Mouse (Mus musculus) erythroid progenitor cell, adult 5-6 weeks (primary cell): ENCODE measurements around the gene Myo1e. TPM values are rescaled to one million over a fixed set of nuclear protein-coding genes. Genes with fewer than 3 reads are reported as not detected.

Experiments used
- ATAC-seq: replicated peaks from 2 replicates; pipeline ENCODE4 v1.8.0; 2016; ENCODE audit warnings: moderate number of reproducible peaks, mild to moderate bottlenecking, moderate TSS enrichment, inconsistent platforms; ENCODE audit not compliant: poor library complexity, low FRiP score, severe bottlenecking
- total RNA-seq, 2 experiments: library from RNA; stranded (forward) in 1 of 2; stranded (reverse) in 1 of 2; fragments of 150-400 nt in 1 of 2; fragments of 186-747, 209-891 nt in 1 of 2; gene quantifications; 2 replicates each; pipeline versions ENCODE4 v1.2.3 to v1.2.4; 2015 to 2017; ENCODE audit warnings: low replicate concordance in 2 of 2

Gene Myo1e
- total RNA-seq, 2 experiments from 2014 or later: 1.5 to 2.1 TPM

- no peak for ATAC-seq
Observed at GRCm38 (mm10) chr9:70274476-70274875, 67.3 kb downstream of the Myo1e start.

DNA sequence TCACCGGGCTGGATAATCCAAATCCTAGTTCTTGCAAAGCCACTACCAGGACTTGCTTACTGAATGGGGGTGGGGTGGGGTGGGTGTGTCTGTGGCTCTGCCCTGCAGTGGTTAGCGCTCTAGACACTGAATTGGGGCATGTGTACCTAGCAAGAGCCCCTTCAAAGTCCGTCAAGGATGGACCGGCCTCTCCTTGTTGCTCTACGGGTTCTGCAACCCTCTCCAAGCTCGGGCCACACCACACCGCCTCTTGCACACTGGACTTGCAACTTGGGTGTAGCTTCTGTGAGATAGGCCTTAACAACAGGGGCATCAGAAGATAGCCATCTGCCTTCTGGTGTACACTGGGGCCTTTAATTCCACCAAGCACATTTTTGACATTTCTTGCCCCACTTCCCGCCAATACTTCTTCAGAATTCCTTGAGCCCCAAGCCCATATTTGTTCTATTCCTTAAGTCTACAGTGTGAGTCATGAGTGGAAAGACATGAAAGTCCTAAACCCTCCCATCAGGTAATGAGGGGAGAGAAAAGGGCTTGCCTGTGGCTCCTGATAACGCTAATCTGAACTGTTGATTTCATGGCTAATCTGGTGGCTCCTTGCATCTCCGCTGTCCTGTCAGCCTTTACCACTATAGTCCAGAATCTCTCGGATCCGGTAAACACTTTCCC lies 67.9 kb downstream of the Myo1e start:
- ATAC-seq: no peak

GRCm38 (mm10) chr9:70277076-70277475 lies 69.9 kb downstream of the Myo1e start:
- no peak for ATAC-seq

GRCm38 (mm10) chr9:70277529-70277982 lies 70.4 kb downstream of the Myo1e start:
- no peak for ATAC-seq

- no peak for ATAC-seq
Observed at GRCm38 (mm10) chr9:70281407-70281806, 74.3 kb downstream of the Myo1e start.

DNA sequence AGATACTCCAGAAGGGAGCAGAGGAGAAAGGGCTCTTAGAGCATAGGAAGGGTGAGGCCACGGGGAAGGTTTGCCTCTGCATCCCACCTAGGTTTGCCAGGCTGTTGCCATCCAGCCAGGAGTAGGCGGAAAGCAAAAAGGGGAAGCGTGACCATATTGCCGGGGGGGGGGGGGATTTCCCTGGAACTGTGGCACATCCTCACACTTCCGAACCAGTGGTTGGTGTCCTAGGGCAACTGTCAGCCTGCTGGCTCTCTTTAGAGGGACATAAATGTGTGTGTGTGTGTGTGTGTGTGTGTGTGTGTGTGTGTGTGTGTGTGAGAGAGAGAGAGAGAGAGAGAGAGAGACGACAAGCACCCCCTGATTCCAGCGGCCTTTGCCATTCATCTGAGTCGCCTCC lies 75.0 kb downstream of the Myo1e start:
- ATAC-seq: no peak

GRCm38 (mm10) chr9:70283151-70283550 lies 76.0 kb downstream of the Myo1e start:
- no peak for ATAC-seq

DNA sequence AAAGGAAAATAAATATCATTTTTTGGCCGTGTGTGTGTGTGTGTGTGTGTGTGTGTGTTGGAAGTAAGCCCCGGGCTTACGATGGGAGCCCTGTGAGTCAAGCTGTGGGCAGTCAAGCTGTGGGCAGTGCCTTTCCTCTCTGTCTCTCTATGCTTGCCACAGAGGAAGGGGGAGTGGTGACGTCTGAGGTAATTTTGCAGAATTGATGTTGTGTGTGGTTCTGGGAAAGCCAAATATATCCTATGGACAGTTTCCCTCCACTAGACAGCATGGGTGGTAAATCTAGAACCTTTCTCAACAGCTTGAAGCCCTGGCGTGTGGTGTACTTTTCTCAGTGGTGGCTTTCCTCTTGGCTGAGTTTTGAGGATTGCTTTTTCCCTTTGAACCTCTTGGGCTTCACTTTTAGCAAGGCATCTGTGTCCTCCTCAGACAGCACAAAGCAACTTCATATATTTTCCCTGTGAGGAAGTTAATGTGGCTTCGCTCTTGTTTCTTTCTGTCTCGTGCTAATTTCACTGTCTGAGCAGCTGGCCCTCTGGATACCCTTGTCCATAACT lies 77.5 kb downstream of the Myo1e start:
- no peak for ATAC-seq

DNA sequence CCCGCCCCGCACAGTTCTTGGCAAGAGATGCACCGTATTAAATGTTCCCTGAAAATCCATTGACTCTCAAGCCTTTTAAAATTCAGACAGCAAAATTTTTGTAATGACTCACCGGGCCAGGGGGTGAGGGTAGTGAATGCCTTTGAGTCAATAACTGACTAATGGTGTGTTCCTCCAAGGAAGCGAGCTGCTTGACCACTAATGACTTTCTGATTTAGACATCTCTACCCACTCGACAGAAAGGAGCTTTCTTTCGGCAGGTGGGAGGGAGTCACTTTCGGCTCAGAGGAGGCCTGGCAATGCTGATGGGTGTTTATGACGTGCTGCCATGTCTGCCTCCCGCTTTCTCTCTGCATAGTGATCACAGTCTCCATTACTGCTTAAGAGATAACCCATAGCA lies 83.6 kb downstream of the Myo1e start:
- ATAC-seq: no peak

DNA sequence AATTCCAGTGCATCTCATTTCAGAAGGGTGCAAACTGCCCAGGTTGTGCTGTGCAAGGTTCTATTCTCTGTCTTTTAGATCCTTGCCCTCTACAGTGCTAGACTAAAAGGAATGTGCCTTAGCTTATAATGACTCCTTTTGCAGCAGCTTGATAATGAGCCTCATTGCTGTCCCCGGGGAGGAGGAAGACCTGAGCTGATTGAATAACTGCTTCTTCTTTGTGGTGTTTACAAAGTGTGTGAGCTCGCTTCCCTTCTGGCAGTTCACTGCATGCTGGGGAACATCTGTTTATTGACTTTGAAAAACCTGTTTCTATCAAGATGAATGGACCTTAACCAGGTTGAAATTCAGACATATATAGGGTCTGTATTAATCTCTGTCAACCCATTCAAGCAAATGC lies 89.8 kb downstream of the Myo1e start:
- no peak for ATAC-seq

DNA sequence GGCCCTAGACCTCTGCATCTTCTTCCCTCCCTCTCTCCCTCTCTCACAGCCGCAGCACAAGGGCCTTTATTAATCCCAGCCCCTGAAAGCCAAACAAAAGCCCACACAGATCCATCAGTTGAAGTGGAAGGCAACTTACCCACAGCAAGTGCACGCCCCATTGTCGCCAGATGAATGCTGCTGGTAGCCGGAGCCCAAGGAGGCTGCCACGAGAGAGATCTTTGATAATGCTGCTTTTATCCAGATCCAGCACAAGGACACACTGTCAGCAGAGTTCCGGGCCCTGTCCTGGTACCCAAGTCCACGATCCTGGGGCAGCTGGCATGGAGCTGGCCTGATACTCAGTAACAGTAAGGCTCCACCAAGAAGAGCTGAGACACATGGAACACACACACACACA lies 91.1 kb downstream of the Myo1e start:
- no peak for ATAC-seq

DNA sequence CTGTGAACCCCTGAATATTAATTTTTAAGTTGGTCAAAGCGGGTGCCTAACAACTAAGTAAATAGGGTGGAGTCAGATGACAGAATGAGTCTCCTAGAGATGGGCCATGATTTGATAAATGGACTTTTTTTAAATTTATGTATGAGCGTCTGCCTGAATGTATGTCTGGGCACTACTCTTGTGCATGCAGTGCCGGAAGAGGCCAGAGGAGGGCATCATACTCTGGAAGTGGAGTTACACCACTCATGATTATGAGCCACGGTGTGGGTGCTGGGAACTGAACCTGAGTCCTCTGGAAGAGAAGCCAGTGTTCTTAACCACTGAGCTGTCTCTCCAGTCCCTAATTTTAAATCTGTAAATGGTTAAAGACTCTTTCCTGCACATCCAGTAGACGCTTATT lies 93.6 kb downstream of the Myo1e start:
- no peak for ATAC-seq

DNA sequence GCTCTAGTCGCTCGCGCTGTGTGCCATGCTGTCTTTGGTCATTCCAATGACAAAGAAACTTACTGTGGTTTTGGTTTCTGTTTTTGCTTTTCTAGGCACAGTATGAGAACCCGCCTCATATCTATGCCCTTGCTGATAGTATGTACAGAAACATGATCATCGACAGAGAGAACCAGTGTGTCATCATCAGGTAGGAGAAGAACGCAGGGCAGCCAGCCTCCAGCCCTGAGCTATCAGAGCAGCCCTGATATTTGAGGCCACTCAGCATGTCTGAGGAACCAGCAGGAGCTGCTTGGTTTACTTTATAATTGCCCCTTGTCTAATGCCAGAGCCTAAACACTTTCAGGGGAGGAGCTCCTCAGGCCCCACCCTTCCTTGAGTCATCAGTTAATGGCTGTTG lies 94.4 kb downstream of the Myo1e start:
- no peak for ATAC-seq

- ATAC-seq: no peak
Observed at GRCm38 (mm10) chr9:70304901-70305300, 97.8 kb downstream of the Myo1e start.

- ATAC-seq: no peak
Observed at GRCm38 (mm10) chr9:70310046-70310445, 102.9 kb downstream of the Myo1e start.

DNA sequence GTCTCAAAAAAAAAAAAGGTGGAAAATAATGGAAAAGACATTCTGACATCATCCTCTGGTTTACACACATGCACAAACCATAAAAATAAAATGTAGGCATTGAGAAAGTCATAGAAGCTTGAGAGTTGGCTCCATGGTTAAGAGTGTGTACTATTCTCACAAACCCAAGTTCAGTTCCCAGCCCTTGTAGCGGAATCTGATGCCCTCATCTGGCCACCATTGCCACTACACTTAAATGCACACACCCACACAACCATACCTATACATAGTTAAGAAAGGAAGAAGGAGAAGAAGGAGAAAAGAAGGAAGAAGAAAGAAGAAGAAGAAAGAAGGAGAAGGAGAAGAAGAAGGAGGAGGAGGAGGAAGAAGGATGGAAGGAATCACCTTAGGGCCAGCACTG lies 106.9 kb downstream of the Myo1e start:
- no peak for ATAC-seq

- no peak for ATAC-seq
Observed at GRCm38 (mm10) chr9:70315130-70315529, 108.0 kb downstream of the Myo1e start.

- no peak for ATAC-seq
Observed at GRCm38 (mm10) chr9:70318601-70319000, 111.5 kb downstream of the Myo1e start.

DNA sequence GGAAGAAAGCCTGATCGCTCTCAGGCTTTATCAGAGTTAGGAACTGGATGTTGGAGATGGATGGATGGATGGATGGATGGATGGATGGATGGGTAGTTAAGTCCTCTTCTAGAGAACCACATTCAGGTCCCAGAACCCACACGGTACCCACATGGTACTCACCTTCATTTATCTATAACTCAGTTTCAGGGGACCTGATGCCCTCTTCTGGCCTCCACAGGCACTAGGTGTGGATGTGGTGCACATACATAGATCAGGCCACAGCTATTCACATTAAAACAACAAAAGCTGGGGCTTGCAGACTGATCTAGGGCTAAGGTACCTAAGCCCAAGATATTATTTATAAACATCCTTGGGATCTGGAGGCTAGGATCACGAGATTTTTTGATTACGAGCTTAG lies 117.2 kb downstream of the Myo1e start:
- no peak for ATAC-seq

- ATAC-seq: no peak
Observed at GRCm38 (mm10) chr9:70325880-70326595, 118.9 kb downstream of the Myo1e start.

GRCm38 (mm10) chr9:70328193-70328841 lies 121.2 kb downstream of the Myo1e start:
- ATAC-seq: no peak
